In genomic region chr2:152105318-152106224, GRCm38 (mm10) we compare ENCODE assay signal across 8 mouse cellular contexts. TPM values are rescaled to one million over a fixed set of nuclear protein-coding genes. Genes with fewer than 3 reads are reported as not detected.
DNase-seq lines count a peak whose midpoint lies in the region; ATAC-seq lines count a peak whose summit lies in the region.

Srxn1 (plus strand) TSS chr2:152105516.

- WGBS in lung, embryonic 16.5 days: 1% methylated on average over 83 of the region's 84 CpGs

- no peaks in the 10 kb centered on the region for H3K36me3 ChIP-seq in lung, embryonic 16.5 days (ENCODE audit: control insufficient read depth, insufficient read depth, low read length)

- peaks cover 4% of the 10 kb centered on the region; the same call in 1 of the 2 replicates for H3K27me3 ChIP-seq in lung, embryonic 16.5 days (ENCODE audit: control insufficient read depth, insufficient read depth, low read depth, low read length)

- H3K4me1 ChIP-seq in lung, embryonic 16.5 days (replicated peaks; ENCODE audit: control insufficient read depth, insufficient read depth, low read length): 0 out of 2 replicates have a peak, but pooled peaks cover 3% of the 10 kb centered on the region

- DNase-seq in MN1 (ENCODE audit: low spot score): peak; percentile 96
- DNase-seq in cerebellum, adult 9-10 months: peak; percentile 95
- DNase-seq in forelimb bud, embryonic 11.5 days (ENCODE audit: low read depth, low spot score): peak; percentile 76
- DNase-seq in heart, postnatal 4 days: peak; percentile 90
- peak; percentile 82 for DNase-seq in layer of hippocampus, adult 9-11 months
- DNase-seq in ovary, adult 18-20 months (ENCODE audit: low spot score): peak; percentile 81
- no peak for DNase-seq in thymus, postnatal 0 days (ENCODE audit: low spot score)

- H3K27ac ChIP-seq in lung, embryonic 16.5 days (ENCODE audit: low read length): no peak within 1 kb of the TSS

- H3K4me2 ChIP-seq in lung, embryonic 16.5 days (ENCODE audit: low read depth, low read length): peak within 1 kb of the TSS; percentile 95

- peak; percentile 94 for ATAC-seq in lung, embryonic 16.5 days (ENCODE audit: low read depth)

- peak within 1 kb of the TSS; percentile 77 for H3K9ac ChIP-seq in lung, embryonic 16.5 days (ENCODE audit: low read length)

- peak within 1 kb of the TSS; percentile 65 for H3K4me3 ChIP-seq in lung, embryonic 16.5 days (ENCODE audit: low read length)

- H3K9me3 ChIP-seq in lung, embryonic 16.5 days (ENCODE audit: control insufficient read depth, low read length): no peaks in the 10 kb centered on the region

RNA-seq across cellular contexts. Expression of gene Srxn1, which starts in this region (rescaled TPM):
- total RNA-seq in heart, postnatal 4 days (2021): 1 to 10 TPM; 9.0 TPM
- 5.7 and 5.9 TPM in 2 replicates for polyA plus RNA-seq in lung, embryonic 16.5 days (2015; fragmentation: Nextera tagmentation; extraction: Ambion mirVana)
- polyA plus RNA-seq in thymus, postnatal 0 days (2015; fragmentation: Nextera tagmentation; extraction: Ambion mirVana): 23.2 and 23.6 TPM in 2 replicates
